Mouse (Mus musculus): ENCODE measurements around the gene Ythdf1.

Ythdf1 gene

GRCm38 (mm10) chr2:180920810-180921400, at the start of gene Ythdf1:
TSS of gene Ythdf1 (minus strand) at chr2:180920949.
- peak; percentile 91 for DNase-seq (ENCODE audit: low read depth, low spot score)

- peak; percentile 73 for DNase-seq (ENCODE audit: low read depth, low spot score)
These were observed 46.4 kb upstream of the Ythdf1 start, which contains the start of gene Arfgap1 for GRCm38 (mm10) chr2:180967010-180967763. TSS of gene Arfgap1 (plus strand) at chr2:180967225.

- DNase-seq (ENCODE audit: low read depth, low spot score) = no peak
These were observed 45.5 kb upstream of the Ythdf1 start for GRCm38 (mm10) chr2:180966092-180966882.

GRCm38 (mm10) chr2:180963956-180964355, 43.2 kb upstream of the Ythdf1 start:
- peak; percentile 36 for DNase-seq (ENCODE audit: low read depth, low spot score)

GRCm38 (mm10) chr2:180962616-180963308, 42.0 kb upstream of the Ythdf1 start:
- no peak for DNase-seq (ENCODE audit: low read depth, low spot score)

GRCm38 (mm10) chr2:180960187-180960586, 39.4 kb upstream of the Ythdf1 start:
- no peak for DNase-seq (ENCODE audit: low read depth, low spot score)

GRCm38 (mm10) chr2:180959605-180960004, 38.9 kb upstream of the Ythdf1 start:
- no peak for DNase-seq (ENCODE audit: low read depth, low spot score)

- peak; percentile 37 for DNase-seq (ENCODE audit: low read depth, low spot score)
These were observed 33.6 kb upstream of the Ythdf1 start, which contains the start of gene Nkain4 for GRCm38 (mm10) chr2:180954061-180955047. TSS of gene Nkain4 (minus strand) at chr2:180954699.

- no peak for DNase-seq (ENCODE audit: low read depth, low spot score)
These were observed 32.9 kb upstream of the Ythdf1 start for GRCm38 (mm10) chr2:180953638-180954037.

GRCm38 (mm10) chr2:180952731-180953171, 32.0 kb upstream of the Ythdf1 start:
- DNase-seq (ENCODE audit: low read depth, low spot score) = no peak

GRCm38 (mm10) chr2:180949947-180950346, 29.2 kb upstream of the Ythdf1 start:
- no peak for DNase-seq (ENCODE audit: low read depth, low spot score)

- no peak for DNase-seq (ENCODE audit: low read depth, low spot score)
These were observed 21.1 kb upstream of the Ythdf1 start for GRCm38 (mm10) chr2:180941869-180942268.

- no peak for DNase-seq (ENCODE audit: low read depth, low spot score)
These were observed 19.4 kb upstream of the Ythdf1 start for GRCm38 (mm10) chr2:180940187-180940586.

GRCm38 (mm10) chr2:180932418-180932817, 11.7 kb upstream of the Ythdf1 start:
- DNase-seq (ENCODE audit: low read depth, low spot score) = no peak

- DNase-seq (ENCODE audit: low read depth, low spot score) = no peak
These were observed 8.0 kb upstream of the Ythdf1 start, which contains the start of gene Birc7 for GRCm38 (mm10) chr2:180928723-180929122. TSS of gene Birc7 (plus strand) at chr2:180929023.

GRCm38 (mm10) chr2:180925176-180925575, 4.4 kb upstream of the Ythdf1 start:
- DNase-seq (ENCODE audit: low read depth, low spot score) = peak; percentile 39

- no peak for DNase-seq (ENCODE audit: low read depth, low spot score)
These were observed 2.0 kb upstream of the Ythdf1 start for GRCm38 (mm10) chr2:180922739-180923138.

- no peak for DNase-seq (ENCODE audit: low read depth, low spot score)
These were observed 588 bp downstream of the Ythdf1 start for GRCm38 (mm10) chr2:180919913-180920809.

- DNase-seq (ENCODE audit: low read depth, low spot score) = no peak
These were observed 4.8 kb downstream of the Ythdf1 start for GRCm38 (mm10) chr2:180915886-180916433.
